Mouse (Mus musculus) thymus, postnatal 36 days (tissue): ENCODE measurements around the gene Pclaf.

Source experiments
- DNase-seq, 2 experiments: peaks; one replicate each; pipeline ENCODE4 v3.0.0; 2022; ENCODE audit warnings: mixed read lengths in 2 of 2

Pclaf gene

GRCm38 (mm10) chr9:65890143-65890628 lies at the start of gene Pclaf:
Gene Pclaf (plus strand): TSS chr9:65890237.
- DNase-seq, result peak; percentile 53 to 69

- no peak for DNase-seq
These were observed 45.4 kb upstream of the Pclaf start for GRCm38 (mm10) chr9:65844421-65845165.

GRCm38 (mm10) chr9:65848154-65848553 lies 41.9 kb upstream of the Pclaf start:
- no peak for DNase-seq

DNA sequence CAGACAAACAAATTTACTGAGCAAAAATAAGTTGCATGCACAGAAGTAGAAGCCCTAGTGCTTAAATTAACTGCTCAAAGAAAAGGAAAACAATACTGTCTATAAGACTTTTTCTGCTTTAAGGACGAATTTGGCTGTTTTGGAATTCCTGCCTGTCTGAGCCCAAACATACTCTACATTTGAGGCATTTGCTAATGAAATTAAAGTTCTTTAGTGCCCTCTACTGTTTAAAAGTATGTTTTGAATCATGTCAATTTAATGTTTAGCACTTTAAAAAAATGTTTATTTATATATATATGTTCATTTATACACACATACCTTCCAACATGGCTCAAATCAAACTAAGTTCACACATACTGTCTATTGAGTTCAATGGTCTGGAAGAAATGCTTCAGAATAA lies 39.8 kb upstream of the Pclaf start:
- DNase-seq, result no peak

GRCm38 (mm10) chr9:65859656-65860055 lies 30.4 kb upstream of the Pclaf start:
- DNase-seq, result no peak

- peak; percentile 88 for DNase-seq
These were observed 5.3 kb upstream of the Pclaf start for GRCm38 (mm10) chr9:65884564-65885315.

- peak in 1 of 2 experiments; percentile 3 for DNase-seq
These were observed 1.1 kb downstream of the Pclaf start for GRCm38 (mm10) chr9:65891126-65891525.

GRCm38 (mm10) chr9:65896977-65897376 lies 6.9 kb downstream of the Pclaf start:
- no peak for DNase-seq

DNA sequence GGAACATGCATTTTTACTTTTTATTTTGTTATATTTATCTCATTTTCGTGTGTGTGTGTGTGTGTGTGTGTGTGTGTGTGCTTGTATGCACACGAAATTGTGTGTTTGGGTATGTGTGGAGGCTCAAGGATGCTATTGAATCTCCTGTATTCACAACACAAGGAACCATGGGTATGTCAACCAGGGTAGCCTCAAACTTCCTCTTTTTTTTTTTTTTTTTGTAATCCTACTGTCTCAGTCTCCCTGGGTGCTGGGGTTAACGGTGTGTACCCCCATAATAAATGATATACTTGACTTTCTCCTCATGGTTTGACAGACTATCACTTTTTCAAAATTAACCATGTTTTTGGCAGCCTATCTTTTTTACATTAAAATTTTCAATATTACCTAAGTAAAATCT lies 12.8 kb downstream of the Pclaf start:
- DNase-seq, result no peak

GRCm38 (mm10) chr9:65903419-65903818 lies 13.4 kb downstream of the Pclaf start:
- DNase-seq, result peak in 1 of 2 experiments; percentile 3

- DNase-seq, result peak; percentile 85 to 91
These were observed 18.6 kb downstream of the Pclaf start, which contains the start of the genes Trip4 and Csnk1g1 for GRCm38 (mm10) chr9:65908394-65909300. Gene Trip4 (minus strand): TSS chr9:65908794. Gene Csnk1g1 (plus strand): TSS chr9:65908924.

DNA sequence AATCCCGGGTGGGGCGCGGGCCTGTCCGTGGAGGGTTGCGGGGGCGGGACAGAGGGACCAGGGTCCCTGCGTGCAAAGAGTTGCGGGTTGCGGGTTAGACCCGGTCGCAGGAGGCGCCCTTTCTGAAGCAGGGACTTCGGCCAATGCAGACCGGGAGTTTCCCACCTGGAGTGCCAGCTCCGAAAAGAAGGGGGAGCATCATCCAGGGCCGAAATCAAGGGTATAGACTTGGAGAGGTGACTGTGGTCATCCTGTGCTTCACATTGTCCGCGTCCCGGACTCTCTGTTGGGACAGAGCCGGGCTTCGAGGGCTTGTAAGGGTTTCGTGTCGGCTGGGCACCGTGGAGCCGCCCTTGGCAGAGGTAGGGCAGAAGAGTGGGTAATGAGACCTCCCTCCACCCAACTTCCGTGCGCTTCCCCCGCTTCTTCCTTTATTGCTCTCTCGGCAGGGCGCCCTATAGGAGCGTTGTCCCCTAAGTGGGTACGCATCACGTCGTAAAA lies 19.3 kb downstream of the Pclaf start:
- peak; percentile 68 to 77 for DNase-seq

DNA sequence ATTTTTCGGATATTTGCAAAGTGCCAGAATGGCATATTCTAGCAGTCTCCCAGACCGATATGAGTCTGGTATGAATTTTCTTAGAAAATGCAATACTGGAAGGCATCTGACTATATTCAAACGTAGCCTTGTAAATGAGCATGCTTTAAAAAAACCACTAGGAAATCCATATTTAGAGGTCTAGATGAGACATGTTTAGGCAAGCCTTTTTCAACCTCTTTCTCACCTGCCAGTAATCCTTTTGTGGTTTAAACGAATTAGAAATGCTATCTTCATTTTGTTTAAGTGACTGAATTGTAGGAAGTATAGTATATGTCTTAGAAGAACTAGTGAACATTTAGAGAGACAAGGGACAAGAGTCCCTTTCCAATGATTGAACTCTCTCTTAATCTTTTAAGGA lies 19.8 kb downstream of the Pclaf start:
- DNase-seq, result no peak

DNA sequence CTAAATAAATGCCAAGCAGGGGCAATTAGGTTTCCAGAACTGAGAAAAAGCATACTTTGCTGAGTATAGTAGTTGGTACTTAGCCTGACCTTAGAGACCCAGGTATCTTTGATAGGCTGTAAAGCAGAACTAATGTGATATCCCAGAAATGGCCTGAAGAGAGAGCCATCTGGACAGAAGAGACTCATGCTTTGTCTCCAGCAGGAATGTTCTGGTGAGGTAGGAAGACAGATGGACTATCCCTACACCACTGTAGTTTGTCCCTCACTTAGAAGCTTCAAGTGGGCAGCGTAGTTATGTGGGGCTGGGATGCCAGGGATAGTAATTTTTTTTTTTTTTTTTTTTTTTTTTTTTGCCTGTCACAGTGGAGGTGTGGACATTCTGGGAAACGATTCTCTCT lies 23.9 kb downstream of the Pclaf start:
- no peak for DNase-seq

DNA sequence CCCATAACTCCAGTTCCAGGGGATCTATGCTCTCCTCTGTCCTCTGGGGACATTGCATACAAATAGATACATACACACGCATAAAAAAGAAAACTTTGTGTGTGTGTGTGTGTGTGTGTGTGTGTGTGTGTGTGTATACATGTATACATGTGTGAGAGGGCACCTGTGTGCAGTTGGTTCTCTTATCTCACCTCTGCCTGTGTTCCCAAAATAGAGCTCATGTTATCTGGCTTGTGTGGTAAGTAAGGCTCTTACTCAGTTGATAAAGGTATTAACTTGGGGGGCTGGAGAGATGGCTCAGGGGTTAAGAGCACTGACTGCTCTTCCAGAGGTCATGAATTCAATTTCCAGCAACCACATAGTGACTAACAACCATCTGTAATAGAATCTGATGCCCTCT lies 27.0 kb downstream of the Pclaf start:
- DNase-seq, result no peak

DNA sequence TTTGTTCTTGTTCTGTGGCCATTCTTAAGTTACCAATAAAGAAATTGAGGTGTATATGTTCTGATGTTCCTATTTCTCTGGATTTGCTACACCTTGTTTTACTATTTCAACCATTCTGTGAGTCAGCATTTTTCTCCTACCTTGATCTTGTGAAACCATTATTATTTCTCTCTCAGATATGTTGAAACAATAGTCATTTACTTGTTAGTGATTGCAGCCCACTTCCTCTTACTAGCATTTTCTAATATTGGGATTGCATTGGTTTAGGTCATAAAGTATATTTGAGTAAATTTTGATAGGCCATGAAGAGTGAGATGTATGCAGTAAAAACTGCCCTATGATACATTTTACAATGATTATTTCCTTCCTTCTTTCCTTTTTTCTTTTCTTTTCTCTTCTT lies 38.4 kb downstream of the Pclaf start:
- DNase-seq, result no peak

DNA sequence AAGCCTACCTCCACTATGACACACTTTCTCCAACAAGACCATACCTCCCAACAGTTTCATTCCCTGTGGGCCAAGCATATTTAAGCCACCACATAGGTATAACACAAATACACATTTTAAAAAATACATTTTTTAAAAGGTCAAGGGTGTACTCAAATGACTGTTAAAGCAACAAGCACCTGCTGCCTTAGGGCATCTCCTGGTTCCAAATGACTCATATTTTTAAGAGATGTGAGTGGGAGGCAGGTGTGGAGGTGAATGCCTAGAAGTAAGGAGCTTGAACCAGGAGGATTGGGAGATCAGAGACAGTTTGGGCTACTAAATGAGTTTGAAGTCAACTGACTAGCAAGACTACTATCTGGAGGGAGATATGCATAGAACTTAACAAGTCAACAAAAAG lies 39.8 kb downstream of the Pclaf start:
- no peak for DNase-seq

DNA sequence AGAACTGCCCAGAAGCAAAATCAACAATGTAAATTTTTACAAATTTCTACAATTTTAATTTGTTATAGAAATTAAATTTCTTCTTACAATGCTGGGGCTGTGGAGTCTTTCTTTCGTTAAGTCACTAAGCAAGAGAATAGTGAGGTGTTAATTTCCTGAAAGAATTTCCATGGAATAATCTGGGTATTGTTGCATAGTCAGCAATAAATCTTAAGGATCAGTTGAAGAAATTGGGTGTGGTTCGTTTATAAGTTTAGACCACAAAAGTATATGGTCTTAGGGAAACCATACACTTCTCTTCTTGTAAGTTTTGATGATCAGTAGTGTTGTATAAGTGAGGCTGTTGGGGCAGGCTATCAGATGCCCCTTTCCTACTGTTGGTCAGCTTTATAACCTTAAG lies 47.5 kb downstream of the Pclaf start:
- DNase-seq, result no peak

GRCm38 (mm10) chr9:65951082-65951587 lies 61.1 kb downstream of the Pclaf start:
- DNase-seq, result no peak
